Mouse (Mus musculus) lung, adult 18-20 months (tissue): ENCODE data around the gene Iqsec1.

Experiments
- DNase-seq, 2 experiments: peaks; one replicate each; pipeline ENCODE4 v3.0.0; 2022; ENCODE audit warnings: mixed read lengths in 2 of 2

Iqsec1 gene

DNA sequence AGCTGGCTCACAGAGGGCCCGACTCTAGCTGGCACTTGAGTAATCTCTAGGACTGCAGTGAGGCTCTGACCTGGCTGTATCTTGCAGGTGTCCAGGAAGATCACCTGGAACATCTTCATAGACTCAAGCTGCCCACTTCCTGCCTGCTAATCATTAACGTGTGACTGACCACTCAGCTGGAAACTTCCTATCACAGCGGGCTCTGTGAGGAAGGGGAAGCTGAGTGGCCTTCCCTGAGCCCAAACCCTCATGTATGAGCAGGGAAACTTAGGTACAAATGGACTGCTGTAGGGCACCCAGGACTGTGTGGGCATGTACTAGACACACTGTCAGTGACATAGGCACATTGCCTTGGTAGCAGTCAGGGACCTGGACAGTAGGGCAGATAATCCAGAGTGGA is 268.3 kb downstream of the Iqsec1 start:
- DNase-seq = no peak

DNA sequence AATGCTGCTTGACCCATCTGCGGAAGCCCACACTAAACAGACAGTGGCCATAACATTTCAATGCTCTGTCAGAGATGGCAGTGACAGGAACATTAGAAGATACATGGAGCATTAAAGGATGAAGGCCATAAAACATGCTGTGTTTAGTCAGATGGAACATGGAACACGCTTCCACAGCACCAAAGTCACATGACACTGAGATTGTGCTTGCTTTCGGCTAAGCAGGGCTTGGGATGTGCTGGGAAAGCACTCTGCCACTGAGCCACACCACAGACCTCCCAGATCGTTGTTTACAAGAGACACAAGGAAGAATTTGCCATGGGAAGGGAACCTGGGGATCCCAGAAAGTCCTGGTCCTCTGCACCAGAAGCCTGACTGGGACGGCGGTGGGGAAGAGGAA is 269.1 kb downstream of the Iqsec1 start:
- no peak for DNase-seq

GRCm38 (mm10) chr6:90718477-90718876 is 270.0 kb downstream of the Iqsec1 start:
- DNase-seq = no peak

- DNase-seq = peak; percentile 76 to 80
Measured at GRCm38 (mm10) chr6:90717711-90718110, 270.8 kb downstream of the Iqsec1 start.

DNA sequence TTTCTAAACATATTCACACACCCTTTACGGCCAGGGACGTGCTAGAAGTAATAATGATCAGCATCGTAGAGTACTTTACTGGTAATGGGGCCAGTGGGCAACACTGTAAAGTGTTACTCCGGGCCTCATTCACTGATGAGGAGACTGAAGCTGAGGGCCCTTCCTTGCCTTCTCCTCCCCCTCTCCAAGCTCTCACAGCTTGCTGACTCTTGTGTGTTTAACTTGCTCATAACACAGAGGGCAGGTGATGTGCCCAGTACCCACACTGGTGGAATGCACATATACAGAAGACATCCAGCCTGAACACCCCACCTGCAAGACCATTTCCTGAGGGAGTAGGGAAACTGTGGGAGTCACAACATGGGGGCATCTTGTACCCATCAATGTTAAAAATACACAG is 271.6 kb downstream of the Iqsec1 start:
- peak in 1 of 2 experiments; percentile 53 for DNase-seq

DNA sequence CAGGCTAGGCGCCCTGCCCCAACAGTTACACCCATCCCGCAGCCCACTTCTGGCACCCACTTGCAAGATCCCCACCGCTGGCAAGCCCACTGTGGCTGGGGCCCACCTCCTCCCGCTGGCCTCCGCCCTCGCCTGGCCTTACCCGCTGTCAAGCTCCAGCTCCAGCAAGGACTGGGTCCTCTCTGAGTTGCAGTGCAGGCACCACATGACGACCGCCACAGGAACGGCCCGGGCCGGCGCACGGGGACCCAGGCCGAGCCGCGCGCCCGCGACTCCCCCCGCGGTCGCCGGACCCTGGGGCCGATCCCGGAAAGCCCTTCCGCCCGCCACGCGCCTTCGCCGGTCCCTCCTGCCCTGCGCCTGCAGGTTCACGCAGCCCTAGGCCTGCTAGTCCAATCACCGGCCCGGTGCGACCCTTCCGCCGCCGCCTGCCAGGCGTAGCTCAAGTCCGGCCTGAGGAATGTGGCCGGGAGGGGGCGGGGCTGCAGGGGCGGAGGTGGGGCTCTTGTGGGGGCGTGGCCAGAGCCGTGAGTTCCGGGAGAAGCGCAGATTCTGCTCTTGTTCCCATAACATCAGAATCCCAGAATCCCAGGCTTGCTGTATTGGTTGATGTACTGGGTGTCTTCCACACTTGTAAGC is 272.3 kb downstream of the Iqsec1 start:
- peak; percentile 83 to 90 for DNase-seq

DNA sequence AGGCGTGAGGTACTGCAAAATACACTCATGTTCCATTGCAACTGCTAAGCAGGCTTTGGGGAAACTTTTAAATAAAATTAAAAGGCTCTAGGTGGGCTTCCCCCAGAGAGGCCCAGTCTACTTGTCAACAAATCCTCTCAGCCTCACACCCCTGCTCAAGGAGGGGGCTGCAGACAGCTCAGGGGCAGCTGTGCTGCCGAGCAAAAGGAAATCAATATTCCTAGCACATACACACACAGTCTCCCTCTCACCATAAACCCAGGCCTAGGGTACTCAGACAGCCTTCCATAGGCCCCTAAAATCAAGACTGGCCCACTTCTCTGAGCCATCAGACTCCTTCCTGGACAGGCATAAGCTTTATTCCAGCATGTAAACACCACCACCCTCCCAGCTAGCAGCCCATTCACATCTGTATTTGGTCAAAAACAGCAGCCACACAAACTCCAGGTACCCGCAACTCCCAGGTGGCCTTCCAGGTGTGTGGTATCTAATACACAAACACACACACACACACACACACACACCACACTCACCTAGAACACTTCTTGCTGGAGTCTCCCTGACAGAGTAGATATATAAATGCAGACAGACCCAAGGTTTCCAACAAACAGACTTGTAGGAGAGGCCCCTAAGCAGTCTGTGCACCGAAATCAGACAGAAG is 273.1 kb downstream of the Iqsec1 start:
- no peak for DNase-seq

DNA sequence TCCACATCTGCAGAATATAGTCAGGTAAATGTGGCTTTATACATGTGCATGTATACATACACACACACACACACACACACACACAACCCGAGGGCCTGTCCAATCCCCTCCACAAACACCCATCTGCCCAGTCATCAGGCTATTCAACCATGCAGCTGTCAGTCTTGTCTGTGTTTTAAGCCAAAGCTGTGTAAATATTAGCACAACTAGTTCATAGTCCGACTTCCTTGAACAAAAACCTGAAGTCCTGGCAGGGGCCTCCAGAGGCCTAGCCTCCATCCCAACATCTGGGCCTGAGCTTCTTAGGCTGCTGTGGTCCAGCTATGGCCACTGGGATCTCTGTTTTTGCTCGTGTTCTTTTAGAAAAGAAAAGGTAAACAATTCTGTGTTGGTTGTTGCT is 274.8 kb downstream of the Iqsec1 start:
- DNase-seq = no peak

DNA sequence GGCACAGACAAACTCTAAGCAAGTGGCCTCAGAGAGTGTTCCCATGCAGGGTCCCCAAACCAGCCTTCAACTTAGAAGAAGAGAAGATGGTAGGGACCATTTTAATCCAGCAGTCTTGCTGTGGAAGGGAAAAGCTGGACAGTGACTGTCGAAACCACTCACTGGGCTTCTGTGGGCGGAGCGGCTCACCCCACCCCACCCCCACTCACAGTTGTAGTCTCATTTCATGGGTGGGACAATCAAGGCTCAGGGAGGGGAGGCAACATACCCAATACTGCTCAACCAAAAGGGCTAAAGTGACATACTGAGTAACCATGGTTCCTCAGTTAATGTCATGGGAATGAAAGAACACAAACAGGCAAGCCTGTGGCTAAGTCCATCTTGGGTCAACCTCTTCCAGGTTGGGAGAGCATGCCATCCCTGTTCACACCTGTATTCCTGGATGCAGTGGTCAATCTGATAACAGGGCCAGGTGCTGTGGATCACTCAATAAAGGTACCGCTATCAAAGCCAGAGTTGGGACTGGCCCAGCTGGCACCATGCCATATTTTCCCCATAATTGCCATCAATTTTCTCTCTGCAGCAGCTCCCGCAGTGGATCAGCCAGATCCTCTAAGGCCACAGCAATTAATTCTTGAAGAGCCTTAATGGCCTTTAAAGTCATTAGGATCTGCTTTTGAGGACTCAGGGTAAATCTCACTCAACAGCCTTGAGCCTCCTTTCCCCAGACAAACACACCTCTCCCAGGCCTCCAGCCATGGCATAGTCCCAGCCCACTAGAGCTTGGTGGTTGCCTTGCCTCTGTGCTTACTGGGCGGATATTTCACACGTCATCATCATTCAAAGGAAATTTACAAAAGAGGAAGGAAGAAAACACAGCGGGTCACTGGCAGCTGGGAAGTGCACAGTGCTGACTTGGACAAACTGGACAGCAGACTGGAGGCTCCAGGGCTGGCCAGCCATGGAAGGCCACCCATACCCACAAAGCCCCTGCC is 275.7 kb downstream of the Iqsec1 start:
- DNase-seq = peak; percentile 79 to 87

DNA sequence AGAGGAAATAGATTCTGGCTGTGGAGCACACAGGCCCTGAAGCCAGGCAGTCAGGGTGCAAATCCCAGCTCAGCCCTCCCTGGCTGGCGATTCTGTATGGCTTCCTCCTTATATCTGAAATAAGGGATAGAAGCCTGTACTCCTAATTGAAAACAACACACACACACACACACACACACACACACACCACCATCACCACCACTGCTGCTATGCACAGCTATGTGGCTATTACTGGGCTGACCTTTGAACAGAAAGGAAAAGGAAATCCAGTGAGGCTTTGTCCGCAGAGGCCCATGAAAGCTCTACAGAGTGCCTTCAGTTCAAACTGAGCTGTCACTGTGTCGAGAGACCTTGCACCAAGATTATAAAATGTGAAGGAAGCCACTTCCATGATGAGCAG is 276.4 kb downstream of the Iqsec1 start:
- no peak for DNase-seq

DNA sequence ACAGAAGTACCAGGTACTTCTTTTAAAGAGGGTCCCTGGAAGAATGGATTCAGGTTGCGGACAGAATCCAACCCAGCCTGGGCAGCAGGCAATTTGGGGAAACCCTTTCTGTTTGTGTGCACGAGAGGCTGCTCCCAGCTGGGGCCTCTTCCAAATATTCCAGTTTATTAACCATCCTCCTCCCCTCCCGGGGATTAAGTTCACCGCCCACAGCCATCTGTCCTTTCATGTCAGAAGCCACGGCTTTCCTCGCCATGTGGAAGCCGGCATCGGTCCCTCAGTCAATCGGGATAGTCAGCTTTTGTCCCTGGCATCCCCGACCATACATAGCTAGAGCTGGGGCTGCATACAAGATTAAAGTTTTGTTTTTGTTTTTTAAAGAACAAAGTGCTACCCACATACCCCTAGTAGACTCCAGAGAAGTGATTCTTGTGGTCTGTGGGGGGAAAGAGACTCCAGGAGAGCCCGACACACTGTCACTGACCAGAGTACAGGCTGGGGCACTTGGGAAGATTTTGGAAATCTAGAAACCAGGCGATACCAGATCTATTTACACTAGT is 276.9 kb downstream of the Iqsec1 start:
- no peak for DNase-seq

DNA sequence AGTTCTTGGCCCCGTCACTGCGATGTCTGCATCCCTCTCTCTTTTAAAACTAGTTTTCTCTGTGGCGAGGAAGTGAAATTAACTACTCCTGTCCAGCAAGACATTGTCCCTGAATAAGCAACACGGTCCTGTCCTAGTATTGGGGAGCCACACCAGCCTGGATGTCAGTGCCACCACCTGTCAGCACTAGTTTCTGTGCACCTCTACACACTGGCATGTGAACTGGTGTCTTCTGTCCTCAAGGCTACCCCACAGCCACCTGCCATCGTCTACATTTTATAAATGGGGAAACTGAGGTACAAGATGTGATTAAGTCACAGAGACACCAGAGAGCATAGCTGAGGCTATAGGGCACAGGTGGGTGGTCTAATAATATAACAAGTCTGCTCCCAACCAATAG is 277.7 kb downstream of the Iqsec1 start:
- DNase-seq = no peak

GRCm38 (mm10) chr6:90709929-90710777 is 278.3 kb downstream of the Iqsec1 start:
- DNase-seq = no peak

DNA sequence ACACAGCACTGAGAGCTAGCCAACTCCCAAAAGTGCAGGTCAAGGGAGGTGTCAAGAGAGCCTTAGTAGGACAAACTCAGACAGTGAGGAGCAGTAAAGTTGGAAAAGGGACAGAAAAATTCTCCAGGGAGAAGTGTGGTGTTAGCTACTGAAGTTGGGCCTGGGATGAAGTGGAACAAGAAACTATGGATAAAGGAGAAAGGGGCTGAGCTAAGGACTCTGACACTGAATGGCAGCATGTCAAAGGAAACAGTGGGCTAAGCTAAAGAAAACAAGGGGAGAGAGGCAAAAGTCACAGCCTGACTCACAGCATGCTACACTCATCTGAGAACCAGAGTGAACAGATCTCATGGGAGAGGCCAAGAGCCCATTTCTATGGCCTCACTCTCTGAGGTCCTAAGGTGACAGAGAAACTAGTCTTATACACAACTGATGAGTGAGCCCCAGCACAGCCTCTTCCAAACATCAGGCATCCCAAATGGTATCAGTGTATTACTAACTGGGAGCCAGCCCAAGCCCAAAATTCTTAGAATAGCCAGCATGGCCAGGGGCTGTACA is 280.3 kb downstream of the Iqsec1 start:
- no peak for DNase-seq

DNA sequence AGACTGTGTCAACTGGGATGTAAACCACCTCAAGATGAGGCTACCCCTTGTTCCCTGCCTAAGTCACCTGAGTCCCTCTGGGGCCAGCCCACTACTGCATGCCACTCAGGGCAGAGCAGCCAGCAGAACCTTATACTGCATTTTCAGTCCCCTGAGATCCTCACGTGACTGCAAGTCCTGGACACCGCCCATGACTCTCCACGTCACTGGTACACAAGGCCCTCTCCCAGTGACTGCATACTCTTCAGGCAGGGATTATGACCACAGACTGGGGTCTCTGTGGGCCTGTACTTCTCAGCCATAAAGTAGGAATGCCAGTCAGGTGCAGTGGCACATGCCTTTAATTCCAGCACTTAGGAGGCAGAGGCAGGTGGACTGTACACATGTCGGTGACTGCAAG is 281.3 kb downstream of the Iqsec1 start:
- peak; percentile 66 to 78 for DNase-seq

DNA sequence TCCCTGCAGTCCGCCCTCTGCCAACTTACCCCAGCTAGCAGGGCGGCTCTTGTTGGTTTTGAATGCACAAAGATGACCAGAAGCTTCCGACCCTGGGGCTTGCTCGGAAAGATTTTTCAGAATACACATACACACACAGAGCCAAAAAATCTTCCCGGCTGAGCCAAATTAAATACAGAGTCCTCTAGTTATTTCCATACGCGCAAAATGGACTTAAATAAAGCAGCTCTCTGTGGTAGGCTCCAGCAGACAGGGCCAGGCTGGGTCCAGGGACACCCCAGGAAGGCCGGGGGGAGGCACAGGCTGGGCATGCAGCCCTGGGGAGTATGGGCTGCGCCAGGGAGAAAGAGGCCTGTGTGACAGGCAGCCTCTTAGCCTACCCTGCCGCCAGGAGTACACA is 282.0 kb downstream of the Iqsec1 start:
- DNase-seq = no peak

DNA sequence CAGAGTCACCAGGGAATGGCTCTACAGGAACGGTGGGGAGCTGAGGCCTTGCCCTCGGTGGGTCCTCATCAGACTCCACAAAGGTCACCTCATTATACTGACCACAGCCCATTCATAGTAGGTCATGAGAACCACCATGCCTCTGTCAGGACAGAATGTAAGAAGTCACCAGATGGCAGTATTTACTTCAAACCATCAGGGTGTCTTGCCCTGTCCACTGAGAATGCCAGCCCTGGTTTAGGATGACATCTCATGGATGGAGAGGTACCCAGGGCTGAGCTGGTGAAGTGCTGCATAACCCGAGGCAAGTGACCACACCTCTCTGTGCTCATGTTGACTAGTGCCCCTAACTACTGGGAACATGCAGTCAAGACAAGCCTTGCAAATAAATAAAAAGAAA is 282.7 kb downstream of the Iqsec1 start:
- no peak for DNase-seq

- peak; percentile 69 to 79 for DNase-seq
Measured at GRCm38 (mm10) chr6:90704705-90705344, 283.7 kb downstream of the Iqsec1 start.

DNA sequence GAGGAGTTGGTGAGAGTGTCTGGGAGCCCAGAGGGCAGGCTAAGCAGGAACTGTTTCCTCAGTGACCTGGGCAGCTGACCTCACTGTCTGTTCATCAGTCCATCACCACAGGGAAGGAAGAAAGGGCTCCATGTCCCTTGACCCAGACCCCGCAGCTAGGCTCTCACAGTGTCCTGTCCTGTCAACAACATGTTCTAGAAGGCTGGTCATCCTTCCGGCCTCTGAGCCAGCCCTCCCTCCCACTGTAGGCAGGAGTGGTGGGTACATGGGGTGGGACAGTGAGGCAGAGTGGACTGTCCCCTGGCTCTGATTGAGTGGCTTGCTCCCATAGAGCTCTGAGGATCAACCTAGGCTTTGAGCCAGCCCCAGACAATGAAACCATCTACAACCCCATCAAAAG is 284.7 kb downstream of the Iqsec1 start:
- peak; percentile 59 to 76 for DNase-seq

DNA sequence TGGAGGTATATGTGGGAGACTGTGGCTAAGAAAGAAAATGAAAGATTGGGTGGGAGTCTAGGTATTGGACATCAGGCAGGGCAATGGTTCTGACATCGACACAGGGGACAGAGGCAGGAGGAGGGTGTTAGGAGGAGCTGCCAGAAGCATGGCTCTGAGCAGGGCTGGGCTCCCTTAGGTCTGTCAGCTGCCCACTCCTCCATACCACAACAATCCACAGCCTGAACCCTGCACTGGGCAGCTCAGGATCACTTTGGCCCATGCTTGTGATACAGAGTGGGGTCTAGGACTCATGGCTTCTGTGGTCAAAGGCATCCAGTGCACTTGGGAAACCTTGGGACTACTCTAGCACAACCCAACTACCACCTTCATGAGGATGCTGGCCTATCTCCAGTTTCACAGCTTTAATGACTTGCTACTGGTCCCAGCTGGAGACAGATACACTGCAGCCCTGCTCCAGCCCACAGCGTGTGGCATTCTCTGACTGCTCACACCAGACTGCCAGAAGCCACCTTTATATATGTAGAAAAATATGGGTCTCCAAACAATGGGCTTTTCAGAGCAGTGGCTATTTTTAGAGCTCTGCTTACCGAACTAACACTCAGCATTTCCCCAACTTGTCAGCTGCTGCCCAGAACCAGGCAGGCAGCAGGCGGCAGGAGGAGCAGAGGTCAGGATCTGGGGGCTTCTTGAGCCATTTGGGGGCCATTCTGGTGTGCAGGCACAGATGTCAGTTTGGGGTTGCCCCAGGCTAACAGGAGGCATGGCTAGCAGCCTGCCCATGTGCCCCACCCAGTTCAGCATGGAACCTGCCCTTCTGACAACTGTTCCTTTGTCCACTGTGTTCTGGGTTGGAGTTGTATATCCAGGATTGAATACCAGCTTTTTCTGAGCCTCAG is 285.4 kb downstream of the Iqsec1 start:
- no peak for DNase-seq
